8 mouse cellular contexts compared by ENCODE assay signal in the genomic region with DNA sequence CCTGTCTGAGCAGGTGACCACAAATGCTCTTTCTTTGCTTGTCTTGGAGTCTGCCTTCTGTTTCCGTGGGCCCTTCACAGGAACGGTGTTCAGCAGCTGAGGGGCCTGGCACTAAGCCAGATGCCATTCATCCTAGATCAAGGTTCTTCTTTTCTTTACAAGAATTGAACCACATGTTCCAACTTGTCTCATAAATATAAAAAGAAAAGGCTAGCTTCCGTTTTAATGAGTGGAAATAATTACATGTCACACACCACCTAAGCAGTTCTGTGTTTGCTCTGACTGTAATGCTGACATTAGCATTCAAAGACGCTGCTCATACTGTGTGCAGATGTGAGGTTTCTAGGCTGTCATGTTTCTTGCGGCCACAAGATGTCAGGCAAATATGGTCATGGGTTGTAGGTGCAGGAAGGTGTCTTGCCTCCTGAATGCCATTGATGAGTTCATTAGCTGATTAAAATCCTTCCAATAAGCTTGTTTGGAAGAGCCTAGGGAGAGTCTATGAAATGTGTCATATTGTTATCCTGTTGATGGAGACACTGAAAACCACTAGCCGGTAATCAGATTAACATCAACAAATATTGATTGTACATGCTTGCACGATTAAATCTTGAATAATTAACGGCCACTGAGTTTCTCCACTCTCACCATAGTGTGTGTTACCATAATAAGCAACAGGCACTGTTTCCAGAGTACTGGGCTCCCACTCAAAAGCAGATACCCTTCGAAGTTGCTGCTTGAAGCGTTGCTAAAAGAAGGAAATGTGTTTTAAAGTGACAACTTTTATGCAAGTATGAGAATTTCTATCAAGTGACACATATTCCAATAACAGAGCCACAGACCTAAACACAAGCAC.
DNase-seq lines count a peak whose midpoint lies in the region; ATAC-seq and TF ChIP-seq lines count a peak whose summit lies in the region.

No protein-coding gene starts in this region.

- no peak overlapping the region for H3K4me2 ChIP-seq in intestine, embryonic 15.5 days (replicated peaks)
- H3K4me2 ChIP-seq in liver, postnatal 0 days (ENCODE audit: low read depth, low read length) = no peak overlapping the region

- H3K36me3 ChIP-seq in embryonic facial prominence, embryonic 10.5 days (replicated peaks) = no peaks in the 10 kb centered on the region
- no peaks in the 10 kb centered on the region for H3K36me3 ChIP-seq in intestine, embryonic 15.5 days
- H3K36me3 ChIP-seq in liver, postnatal 0 days (replicated peaks; ENCODE audit: insufficient read depth, low read length) = no peaks in the 10 kb centered on the region

- TF ChIP-seq EP300 in liver, postnatal 0 days (IDR thresholded peaks at IDR 0.05; ENCODE audit: low read depth) = no peak

- no peak overlapping the region for H3K9ac ChIP-seq in intestine, embryonic 15.5 days
- no peak overlapping the region for H3K9ac ChIP-seq in liver, postnatal 0 days (replicated peaks)

- peak; percentile 89 for ATAC-seq in intestine, embryonic 15.5 days
- ATAC-seq in liver, postnatal 0 days = no peak

- no peaks in the 10 kb centered on the region for H3K9me3 ChIP-seq in embryonic facial prominence, embryonic 10.5 days
- H3K9me3 ChIP-seq in intestine, embryonic 15.5 days = no peaks in the 10 kb centered on the region
- H3K9me3 ChIP-seq in liver, postnatal 0 days (ENCODE audit: low read length) = no peaks in the 10 kb centered on the region

- H3K27ac ChIP-seq in embryonic facial prominence, embryonic 10.5 days (replicated peaks) = no peak overlapping the region
- H3K27ac ChIP-seq in intestine, embryonic 15.5 days = no peak overlapping the region
- no peak overlapping the region for H3K27ac ChIP-seq in liver, postnatal 0 days (ENCODE audit: low read depth)

- peak; percentile 57 for TF ChIP-seq CTCF in liver, postnatal 0 days (IDR thresholded peaks at IDR 0.05; ENCODE audit: low read depth)

- 66% methylated on average over 10 of the region's 10 CpGs for WGBS in embryonic facial prominence, embryonic 10.5 days
- 49% methylated on average over 10 of the region's 10 CpGs for WGBS in intestine, embryonic 15.5 days
- 45% methylated on average over 10 of the region's 10 CpGs for WGBS in liver, postnatal 0 days (ENCODE audit: insufficient replicate concordance)

- no peaks in the 10 kb centered on the region for H3K27me3 ChIP-seq in embryonic facial prominence, embryonic 10.5 days (replicated peaks; ENCODE audit: low read depth, poor library complexity, severe bottlenecking)
- no peaks in the 10 kb centered on the region for H3K27me3 ChIP-seq in intestine, embryonic 15.5 days (replicated peaks)
- H3K27me3 ChIP-seq in liver, postnatal 0 days (ENCODE audit: insufficient read depth, low read length) = no peaks in the 10 kb centered on the region

- no peak overlapping the region for H3K4me3 ChIP-seq in embryonic facial prominence, embryonic 10.5 days
- H3K4me3 ChIP-seq in intestine, embryonic 15.5 days (replicated peaks) = no peak overlapping the region
- H3K4me3 ChIP-seq in liver, postnatal 0 days (ENCODE audit: low read depth, low read length) = no peak overlapping the region

- DNase-seq in heart, postnatal 4 days = peak; percentile 5
- DNase-seq in heart, adult 11 months = no peak
- DNase-seq in NIH3T3 (ENCODE audit: low read depth) = peak; percentile 44
- peak; percentile 14 for DNase-seq in embryonic facial prominence, embryonic 10.5 days (ENCODE audit: low spot score)
- no peak for DNase-seq in liver, postnatal 0 days
- peak; percentile 31 for DNase-seq in telencephalon, adult 2 months (ENCODE audit: low read depth, low spot score)
- no peak for DNase-seq in adrenal gland, postnatal 4 days (ENCODE audit: low spot score in 2 of 2)

- H3K4me1 ChIP-seq in embryonic facial prominence, embryonic 10.5 days = no peaks in the 10 kb centered on the region
- H3K4me1 ChIP-seq in intestine, embryonic 15.5 days (replicated peaks) = no peaks in the 10 kb centered on the region
- H3K4me1 ChIP-seq in liver, postnatal 0 days (ENCODE audit: insufficient read depth) = no peaks in the 10 kb centered on the region

Comparison
In these comparisons a context has a peak if more than half of its experiments do, and no peak if none do; other contexts are left out.
1. DNase-seq: peak in heart, postnatal 4 days (single experiment), NIH3T3 (single experiment), embryonic facial prominence, embryonic 10.5 days (single experiment) and telencephalon, adult 2 months (single experiment); none in heart, adult 11 months (single experiment), liver, postnatal 0 days (single experiment) and adrenal gland, postnatal 4 days (0 of 2).